Mouse (Mus musculus) urinary bladder, postnatal 10 days (tissue): ENCODE measurements at regions not wholly inside any gene's neighbourhood (a gene's known extent, or its start where the extent isn't known, plus 50 kb on each side); places are given as distances from the start of the nearest gene placed in this dataset.

Source experiments
- DNase-seq: peaks from one replicate; pipeline ENCODE4 v3.0.0; 2022; ENCODE audit warnings: low spot score

DNA sequence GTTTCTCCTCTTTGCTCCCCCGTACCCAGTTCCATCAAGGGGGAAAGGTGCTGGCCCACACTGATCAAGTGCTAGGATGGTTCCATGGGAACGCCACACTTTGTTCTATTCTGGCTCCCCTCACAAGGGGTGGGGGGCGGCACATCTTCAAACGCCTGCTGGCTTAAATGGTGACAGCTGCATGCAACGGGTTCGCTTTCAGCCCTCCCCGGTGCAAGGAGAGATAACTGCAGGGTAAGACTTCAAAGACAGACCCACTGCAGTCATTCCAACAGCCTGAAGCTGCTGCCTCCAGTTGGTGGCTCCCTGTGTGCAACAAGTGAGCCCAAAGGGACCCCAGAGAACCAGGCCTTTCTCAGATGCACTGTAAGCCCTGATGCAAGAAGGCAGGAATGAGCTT, 173.9 kb upstream of the Lef1 start:
- DNase-seq: no peak

DNA sequence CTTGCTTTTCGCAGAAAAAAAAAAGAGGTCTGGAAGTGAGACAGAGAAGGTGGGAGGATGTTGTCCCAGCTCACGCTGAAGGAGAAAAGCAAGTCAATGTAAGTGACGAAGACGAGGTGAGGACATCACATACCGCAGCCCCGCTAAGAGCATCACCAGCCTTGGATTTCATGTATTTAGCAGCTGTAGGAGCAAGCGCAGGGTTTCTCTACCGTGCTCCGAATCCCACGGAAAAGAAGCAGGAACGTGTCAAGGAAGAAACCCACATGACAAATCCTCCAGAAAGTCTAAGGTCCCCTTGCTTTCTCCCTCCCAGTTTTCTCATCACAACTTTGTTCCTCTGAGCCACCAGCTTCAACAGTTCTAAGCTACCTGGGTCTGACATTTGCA, 174.3 kb upstream of the Lef1 start:
- DNase-seq: no peak

DNA sequence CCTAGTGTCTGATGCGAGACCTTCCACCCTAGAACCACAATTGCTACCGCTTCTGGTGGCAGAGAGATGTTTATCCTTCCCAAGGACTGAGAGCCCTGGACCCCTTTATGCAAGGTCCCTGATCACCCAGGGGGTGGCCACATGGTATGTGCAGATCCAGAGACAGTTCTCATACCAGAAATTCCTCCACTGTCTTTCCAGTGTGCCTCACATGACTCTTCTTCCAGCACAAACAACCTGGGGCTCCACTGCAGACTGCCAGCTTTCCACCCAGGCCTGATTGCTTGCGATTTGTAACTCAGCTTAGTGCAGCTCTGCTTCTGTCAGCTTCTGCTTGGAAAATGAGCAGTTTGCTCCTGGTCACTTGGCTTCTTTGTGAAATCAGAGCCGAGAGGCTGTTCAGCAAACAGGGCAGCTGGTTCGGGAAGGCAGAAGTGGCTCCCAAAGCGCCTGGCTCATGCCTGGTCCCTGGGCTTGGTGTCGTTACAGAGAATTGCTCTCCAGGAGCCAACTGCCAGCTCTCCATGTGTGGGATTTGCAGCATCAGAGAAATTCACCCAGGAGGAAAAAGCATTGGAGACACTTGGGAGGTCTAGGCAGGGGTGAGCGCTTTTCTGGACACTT, 174.9 kb upstream of the Lef1 start:
- no peak for DNase-seq

DNA sequence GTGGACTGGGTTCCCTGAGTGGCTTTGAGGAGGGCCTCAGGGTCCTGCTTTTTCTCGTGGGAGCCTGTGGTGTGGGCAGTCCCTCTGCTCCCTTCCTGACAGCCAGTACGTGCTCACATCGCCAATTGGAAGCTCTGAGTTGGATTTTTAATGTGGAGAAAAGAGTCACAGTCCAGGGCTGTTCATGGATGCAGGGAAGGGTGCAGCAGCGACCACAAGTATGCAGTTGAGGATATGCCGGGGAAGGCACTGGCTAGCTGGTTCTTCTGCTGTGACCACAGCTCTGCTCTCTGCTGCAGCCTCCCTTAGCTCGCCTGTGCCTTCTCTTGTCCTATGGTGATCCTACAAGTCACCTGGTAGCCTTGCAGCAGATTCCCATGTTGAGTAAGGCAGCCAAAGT, 177.5 kb upstream of the Lef1 start:
- no peak for DNase-seq

DNA sequence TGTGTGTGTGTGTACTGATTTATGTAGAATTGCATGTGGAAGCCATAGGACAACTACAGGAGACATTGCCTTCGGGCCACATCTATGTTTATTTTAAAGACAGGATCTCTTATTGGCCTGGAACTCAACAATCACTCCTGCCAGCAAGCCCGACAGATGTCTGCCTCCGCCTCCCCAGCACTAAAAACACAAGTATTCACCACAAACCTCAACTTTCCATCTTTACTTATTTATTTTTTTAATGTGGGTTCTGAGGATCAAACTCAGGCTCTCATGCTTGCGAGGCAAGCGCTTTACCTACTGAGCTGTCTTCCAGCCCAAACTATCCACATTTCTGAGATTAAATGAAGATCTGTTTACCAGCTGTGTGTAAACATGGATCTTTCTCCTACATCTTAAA, 178.0 kb upstream of the Lef1 start:
- no peak for DNase-seq

DNA sequence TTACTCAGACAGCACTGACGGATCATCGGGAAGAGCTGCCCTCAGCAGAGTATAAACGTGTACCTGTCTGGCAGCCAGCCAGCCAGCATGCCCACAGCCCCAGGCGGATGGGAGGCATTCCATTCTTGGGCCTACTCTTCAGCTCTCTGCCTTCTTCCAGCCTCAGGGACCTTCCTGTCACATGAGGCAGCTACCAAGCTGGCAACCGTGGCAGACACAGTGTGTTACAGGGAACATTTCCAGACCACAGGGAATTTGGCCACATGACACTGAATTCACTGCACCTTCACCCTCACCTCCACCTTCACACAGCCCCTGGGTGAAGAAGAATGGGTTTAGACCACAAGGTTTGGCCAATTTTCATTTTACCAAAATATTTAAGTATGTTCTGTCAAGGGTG, 185.3 kb upstream of the Lef1 start:
- no peak for DNase-seq

DNA sequence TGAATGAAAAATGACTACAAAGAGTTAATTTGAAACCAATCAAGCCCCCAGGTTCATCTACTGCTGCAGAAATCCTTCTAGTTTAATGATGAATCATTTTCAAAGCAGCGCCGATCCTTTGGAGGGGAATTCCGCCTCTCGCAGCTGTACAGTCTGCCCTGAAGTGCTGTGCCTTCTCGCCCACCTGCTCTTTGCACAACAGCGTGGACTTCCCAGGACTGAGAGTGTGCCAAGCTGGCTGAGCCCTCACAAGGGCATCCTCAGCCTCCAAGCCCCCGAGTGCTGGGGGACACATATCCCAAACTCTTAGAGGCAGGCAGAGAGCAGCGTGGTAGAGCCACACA, 186.7 kb upstream of the Lef1 start:
- no peak for DNase-seq

DNA sequence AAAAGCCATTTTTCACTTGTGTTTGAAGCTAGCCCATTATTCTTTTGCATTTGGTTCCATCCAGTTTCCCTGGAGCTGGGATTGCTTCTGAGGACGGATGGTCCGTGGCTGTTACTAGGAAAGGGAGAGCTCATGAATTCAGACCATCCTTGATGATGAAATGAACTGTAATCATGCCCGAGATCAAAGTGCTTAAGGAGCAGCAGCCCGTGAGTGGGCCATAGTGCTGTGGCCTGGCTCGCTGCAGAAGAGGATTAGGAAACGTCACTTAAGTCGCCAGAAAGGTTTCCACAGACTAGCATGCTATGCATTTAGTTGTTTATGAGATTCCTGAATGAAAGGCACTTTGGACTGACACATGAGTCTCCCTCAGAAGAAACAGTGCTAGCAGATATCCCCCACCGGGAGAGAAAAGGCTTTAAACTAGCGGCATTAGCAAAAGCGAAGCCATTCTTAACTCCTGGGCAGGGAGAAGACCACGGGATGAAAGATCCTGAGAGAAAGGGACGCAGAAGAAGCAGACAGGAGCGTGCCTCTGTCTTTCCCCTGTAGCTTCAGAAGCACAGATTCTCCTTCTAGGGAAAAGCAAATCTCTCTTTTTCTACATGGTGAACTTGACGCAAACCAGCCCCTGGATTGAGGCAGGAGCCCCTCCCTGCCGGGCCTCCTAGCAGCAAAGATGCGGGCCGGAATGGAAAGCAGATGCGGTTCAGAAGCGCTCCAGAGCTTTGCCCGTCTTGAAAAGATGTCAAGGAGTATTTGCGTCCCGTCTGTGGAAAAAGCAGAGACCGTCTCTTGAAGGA, 187.3 kb upstream of the Lef1 start:
- no peak for DNase-seq

DNA sequence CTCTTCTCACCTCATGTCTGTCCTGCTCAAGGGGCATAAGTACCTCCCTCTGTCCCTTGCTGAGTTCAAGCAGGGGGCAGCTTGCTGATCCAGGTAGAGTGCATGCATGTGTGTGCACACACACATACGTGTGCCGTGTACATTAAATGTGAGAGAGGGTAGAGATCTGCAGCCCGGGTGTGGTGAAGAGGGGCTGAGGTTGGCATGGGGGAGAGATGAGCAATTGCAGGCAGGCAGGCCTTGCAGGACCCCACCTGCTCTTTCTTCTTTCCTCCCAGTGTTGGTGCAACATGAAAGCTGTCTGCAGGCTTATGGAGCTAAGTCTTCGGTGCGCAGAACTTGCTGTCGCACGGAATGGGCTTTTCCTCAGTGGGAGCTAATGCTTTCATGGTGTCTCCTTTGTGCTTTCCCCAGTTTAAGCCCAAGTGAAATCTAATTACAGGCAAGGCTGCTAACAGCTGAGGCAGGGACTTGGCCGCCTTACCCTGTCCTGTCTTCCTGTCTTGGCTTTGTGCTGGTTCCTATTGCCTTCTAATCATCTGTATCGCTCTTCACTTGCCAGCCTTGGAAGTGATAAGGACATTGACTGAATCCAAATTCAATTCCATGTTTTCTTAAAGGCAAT, 188.5 kb upstream of the Lef1 start:
- DNase-seq: no peak

DNA sequence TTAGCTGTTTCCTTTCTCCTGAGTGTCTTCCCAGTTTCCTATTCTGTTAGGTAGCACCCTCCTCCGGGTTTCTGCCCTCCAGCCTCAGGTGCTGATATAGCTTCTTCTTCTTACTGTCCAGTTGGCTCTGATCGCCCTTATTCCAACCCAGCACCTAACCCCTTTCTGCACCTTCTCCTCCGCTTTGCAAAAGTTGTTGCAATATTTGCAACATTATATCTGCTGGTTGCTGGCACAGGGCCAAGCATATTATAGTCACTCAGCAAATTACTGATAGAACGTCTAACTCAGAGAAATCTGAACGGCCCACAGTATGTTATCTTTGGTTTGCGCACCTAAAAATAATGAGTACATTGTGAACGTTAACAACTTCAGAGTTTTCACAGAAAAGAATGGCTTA, 183.6 kb upstream of the Rpl34 start:
- no peak for DNase-seq

DNA sequence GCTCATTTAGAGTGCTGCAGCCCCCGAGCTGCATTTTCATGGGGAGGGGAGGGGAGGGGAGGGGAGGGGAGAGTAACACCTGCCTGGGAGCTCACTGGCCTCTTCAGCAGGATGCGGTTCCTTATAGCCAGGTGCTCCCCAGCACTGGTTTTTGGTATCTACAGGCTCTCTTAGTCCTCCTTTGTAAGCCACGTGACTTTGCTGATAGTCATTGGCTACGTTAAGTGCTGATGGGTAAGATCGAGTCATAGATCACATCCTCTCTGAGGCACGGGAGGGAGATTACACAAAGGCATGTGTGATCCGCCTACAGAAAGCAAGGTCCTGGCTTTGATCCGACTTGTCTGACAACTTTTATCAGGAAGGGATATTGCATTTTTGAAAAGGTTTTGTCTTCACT, 174.9 kb upstream of the Rpl34 start:
- DNase-seq: no peak

DNA sequence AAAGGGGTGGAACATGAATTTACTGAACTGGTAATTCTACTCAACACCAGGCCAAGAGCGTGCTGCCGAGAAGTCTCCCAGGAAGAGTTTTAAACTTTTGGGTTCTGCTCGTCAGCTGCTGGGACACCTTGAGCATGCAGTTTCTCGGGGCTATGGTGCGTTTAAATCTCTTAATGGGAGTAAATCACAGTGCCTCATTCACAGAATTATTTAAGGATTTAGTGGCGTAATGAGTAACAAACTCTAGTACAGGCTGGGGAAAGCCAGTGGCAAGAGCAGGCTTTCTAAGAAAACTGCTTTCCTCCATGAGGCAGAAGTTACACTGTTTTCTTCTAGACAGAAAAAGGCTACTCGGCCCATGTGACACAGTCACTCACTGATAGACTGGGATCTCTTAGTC, 173.1 kb upstream of the Rpl34 start:
- DNase-seq: no peak

DNA sequence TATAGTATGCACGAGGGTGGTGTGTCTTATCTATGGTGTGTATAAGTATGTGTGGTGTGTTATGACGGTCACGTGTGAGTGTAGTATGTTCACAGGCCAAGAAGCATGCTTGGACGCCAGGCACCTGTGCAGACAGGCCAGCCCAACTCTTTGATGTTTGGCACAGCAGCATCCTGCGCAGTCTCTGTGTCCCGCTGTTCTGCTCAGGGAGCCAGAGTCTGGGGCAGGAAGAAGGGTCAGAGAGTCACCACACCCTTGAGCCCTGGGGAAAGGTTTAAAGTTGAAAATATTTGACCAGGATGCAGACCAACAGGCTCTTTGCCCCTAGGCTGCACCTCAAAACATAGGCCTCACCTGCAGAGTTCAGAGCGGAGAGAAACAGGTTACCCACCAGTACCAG, 172.2 kb upstream of the Rpl34 start:
- no peak for DNase-seq

DNA sequence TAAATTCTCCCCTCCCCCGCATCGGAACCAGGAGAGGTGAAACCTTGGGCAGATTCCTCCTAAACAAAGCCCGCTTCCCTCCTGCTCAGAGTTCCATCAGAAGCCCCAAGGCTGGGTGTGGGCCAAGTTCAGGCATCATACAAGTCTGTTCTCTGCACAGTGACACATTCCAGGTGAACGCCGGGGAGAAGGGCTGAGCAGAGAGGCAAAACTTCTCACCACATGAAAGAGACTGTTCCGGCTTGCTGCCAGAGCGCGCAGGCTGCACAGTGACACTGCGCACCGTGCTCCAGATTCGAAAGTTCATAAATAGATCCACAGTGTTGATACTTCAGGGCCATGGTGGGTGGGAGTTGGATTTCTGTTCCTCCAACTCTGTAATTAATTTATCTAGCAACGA, 171.1 kb upstream of the Rpl34 start:
- DNase-seq: no peak

DNA sequence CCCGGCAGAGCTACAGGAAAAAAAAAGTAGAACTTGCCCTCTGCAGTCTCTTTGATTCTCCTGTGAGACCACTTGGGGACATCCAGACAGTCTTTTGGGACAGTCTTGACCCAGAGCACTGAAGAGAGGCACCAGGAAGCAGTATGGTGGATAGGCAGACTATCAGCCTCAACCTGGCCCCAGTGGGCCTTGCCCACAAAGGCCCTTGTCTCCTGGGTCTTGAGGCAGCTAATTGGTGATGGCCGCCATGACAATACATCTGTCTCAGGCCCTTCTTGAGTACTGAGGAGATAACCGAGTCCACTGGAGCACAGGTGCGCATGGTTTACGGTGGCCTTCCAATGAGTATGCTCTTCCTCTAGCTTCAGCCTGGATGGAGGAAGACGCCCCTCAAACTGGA, 170.6 kb upstream of the Rpl34 start:
- no peak for DNase-seq

DNA sequence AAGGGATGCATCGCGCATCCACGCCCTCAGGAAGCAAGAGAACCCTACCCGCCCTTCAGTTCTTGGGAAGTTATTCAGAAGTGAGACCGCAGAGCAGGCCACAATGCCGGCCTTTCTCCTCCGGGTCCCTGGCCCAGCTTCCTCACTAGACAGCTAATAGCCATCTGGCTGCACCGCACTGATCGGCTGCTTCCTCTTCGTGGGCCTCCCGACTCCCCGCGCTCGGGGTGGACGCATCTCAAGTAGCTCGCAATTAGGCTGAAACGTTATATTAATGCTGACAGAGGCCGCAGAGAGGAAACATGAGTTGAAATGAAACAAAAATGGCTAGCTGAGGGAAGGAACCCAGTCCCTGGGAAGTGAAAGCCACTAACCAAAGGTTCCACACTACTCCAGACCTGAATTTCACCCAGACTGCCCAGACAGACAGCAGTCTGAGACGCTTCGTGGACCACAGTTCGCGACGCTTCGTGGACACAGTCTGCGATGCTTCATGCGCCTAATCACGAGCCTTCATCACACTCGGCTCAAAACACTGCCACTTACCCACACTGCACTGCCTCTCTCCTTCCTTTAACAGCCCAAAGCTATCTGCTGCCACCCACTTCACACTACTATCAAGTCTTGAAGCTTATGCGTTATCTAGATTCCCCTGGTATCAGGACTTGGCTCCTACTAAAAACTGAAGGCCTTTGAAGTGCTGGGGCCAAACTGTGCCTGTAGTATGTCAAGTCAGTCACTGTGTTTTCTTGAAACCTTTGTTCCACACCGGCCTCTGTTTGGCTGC, 170.0 kb upstream of the Rpl34 start:
- no peak for DNase-seq

DNA sequence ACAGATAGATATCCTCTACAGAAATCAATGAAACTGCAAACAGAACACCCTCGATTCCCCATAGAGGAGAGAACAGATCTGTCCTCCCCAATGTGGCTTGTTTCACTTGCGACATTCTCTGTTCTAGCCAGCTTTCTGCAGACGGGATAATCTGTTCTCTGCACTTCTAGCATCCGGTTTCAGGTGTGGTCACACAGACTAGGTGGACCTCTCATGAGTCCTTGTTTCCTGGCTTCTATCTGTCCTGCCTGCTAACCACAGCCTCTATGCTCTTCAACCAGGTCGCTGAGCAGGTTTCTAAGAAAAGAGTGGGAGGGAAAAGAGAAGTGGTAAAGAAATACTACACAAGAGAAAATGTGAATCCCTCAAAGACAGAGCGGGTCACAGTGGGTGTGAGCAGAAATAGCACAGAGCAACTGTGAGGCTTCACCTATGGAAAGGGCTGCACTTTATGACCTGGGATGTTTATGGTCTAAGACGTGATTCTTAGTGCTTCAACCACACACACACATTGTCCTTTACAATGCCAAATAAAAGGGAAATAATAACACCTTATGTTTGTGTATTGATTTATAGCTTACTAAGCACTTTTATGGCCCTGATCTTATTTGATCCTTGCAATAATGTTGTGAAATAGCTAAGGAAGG, 164.1 kb upstream of the Rpl34 start:
- no peak for DNase-seq

DNA sequence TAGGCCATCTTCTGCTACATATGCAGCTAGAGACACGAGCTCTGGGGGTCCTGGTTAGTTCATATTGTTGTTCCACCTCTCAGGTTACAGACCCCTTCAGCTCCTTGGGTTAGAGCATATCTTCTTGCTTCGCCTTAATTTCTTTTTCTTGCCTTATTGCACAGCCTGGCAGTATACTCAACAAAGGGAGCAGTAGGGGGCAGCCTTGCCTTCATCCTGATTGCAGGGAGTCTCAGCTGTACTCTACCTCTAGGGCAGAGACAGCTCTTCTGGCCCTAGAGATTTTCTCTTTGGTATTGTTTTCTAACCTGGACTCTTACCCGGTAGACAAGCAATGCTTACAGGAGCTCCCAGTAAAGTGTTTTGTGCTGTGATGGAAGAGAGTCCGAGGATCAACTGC, 161.1 kb upstream of the Rpl34 start:
- no peak for DNase-seq

DNA sequence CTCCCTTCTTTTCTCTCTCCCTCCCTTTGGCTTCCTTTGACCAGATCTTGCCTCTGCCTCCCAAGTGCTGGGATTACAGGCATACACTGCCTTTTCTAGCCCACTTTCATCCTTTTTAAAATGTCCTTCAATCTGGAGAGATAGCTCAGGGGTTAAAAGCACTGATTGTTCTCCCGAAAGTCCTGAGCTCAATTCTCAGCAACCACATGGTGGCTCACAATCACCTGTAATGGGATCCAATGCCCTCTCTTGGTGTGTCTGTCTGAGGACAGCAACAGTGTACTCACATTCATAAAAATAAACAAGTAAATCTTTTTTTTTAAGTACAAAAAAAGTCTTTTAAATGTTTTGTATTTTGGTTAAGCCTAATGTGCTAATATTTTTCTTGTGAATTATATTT, 158.4 kb upstream of the Rpl34 start:
- no peak for DNase-seq

DNA sequence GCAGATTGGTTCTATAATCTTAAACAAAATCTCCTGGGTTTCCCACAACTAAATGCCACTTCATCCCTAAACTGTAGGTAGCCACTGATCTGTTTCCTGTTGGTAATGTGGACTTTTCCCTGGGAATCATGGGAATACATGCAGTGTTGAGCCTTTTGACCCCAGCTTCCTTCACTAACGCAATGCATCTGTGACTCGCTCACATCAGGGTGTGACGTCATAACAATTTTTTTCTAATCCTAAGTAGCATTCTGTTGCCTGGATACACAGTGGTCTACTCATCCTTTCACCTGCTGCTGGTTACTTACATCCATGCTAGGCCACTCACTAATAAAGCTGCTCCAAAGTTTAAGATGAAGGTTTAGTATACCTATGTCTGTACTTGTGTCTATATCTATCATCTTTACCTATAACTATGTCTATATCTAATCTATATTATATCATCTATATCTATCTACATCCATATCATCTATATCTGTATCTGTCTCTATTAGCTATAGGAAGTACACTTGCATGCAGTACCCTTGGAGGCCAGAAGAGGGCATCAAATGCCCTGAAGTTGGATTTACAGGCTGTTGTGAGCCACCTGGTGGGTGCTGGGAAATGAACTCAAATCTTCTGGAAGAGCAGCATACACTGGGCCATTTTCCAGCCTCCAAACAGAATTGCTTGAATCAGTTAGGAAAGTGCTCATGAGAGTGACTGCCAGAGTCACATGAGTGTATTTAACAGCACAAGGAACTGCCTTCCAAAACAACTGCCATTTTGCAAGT, 157.5 kb upstream of the Rpl34 start:
- no peak for DNase-seq

DNA sequence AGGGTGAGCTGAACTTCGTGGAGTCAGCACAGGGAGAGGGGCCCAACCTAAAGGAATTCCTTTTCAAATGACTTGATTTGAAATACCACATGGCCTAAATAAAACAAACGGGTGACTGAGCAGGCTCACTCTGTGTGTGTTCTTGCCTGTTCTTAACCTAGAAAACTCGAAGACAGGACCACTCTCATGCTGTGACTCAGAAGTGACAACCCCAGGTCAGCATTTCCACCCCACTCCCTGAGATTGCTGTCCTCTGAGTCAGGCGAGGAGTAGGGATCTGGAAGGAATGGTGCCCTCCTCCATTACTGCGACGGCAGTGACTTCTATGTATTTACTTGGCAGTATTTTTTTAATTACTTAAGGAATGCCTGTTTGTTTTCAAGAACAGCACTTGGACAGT, 155.8 kb upstream of the Rpl34 start:
- DNase-seq: no peak

DNA sequence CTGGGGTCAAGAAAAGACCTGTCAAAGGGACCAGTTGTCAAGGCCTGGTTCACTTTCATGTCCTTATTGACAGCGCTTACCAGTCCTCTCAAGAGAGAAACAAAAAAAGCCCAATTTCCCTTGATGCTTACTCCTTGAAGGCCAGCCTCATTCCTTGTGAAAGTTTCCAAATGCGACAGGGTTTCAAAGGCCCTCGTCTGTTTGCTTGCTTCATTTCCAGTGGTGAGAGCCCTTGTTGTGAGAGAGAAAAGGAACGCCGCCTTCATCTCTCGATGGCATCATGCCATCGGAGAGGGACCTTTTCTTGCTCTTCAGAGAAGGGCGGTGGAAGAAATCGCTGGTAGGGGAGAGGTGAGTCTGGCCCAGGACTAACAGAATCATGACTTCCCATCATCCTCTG, 154.2 kb upstream of the Rpl34 start:
- DNase-seq: no peak
